ENCODE assay signal across 9 mouse cellular contexts in genomic region chr1:178527547-178528361, GRCm38 (mm10). TPM values are rescaled to one million over a fixed set of nuclear protein-coding genes. Genes with fewer than 3 reads are reported as not detected.
DNase-seq lines count a peak whose midpoint lies in the region; ATAC-seq lines count a peak whose summit lies in the region.
"Had no signal": no experiment of that assay in that cellular context is flagged by ENCODE, and none has a peak within 500 bp of the region (broad histone marks: within the 10 kb centered on the region; RNA-seq: fewer than 3 reads in every experiment).

No protein-coding gene starts in this region.

- H3K27me3 ChIP-seq in embryonic facial prominence, embryonic 10.5 days (replicated peaks; ENCODE audit: low read depth, poor library complexity, severe bottlenecking) = peaks cover 50% of the 10 kb centered on the region
- H3K27me3 ChIP-seq in limb, embryonic 11.5 days (ENCODE audit: control insufficient read depth, insufficient read depth, low read length) = no peaks in the 10 kb centered on the region
- peaks cover 46% of the 10 kb centered on the region for H3K27me3 ChIP-seq in midbrain, embryonic 12.5 days
- H3K27me3 ChIP-seq in stomach, embryonic 14.5 days (ENCODE audit: control insufficient read depth, insufficient read depth, low read length) = no peaks in the 10 kb centered on the region

- peak overlapping the region; percentile 77 for H3K4me3 ChIP-seq in embryonic facial prominence, embryonic 10.5 days
- peak overlapping the region; percentile 71 for H3K4me3 ChIP-seq in limb, embryonic 11.5 days (ENCODE audit: low read depth, low read length)
- H3K4me3 ChIP-seq in midbrain, embryonic 12.5 days = peak overlapping the region; percentile 65
- peak overlapping the region; percentile 67 for H3K4me3 ChIP-seq in stomach, embryonic 14.5 days (ENCODE audit: low read depth, low read length)

- peak; percentile 94 for DNase-seq in heart, adult 11 months
- no peak for DNase-seq in heart, postnatal 25 days (ENCODE audit: low spot score)
- peak; percentile 72 for DNase-seq in embryonic facial prominence, embryonic 10.5 days (ENCODE audit: low spot score)
- DNase-seq in kidney, adult 11 months = peak; percentile 35
- no peak for DNase-seq in limb, embryonic 11.5 days (ENCODE audit: low spot score)

- ATAC-seq in granulocyte monocyte progenitor cell, adult 5-6 weeks (replicated peaks; ENCODE audit: poor library complexity, severe bottlenecking) = peak; percentile 16
- ATAC-seq in limb, embryonic 11.5 days (ENCODE audit: insufficient number of reproducible peaks, low FRiP score, low TSS enrichment, low read depth) = peak; percentile 23
- ATAC-seq in midbrain, embryonic 12.5 days (ENCODE audit: low FRiP score, low read depth) = peak; percentile 31; the same call in 1 of the 2 replicates
- 0 out of 2 replicates have a peak, but pooled peaks have one; percentile 5 for ATAC-seq in stomach, embryonic 14.5 days (ENCODE audit: insufficient number of reproducible peaks, insufficient read depth, low FRiP score, low read depth)

- WGBS in embryonic facial prominence, embryonic 10.5 days = under 1% methylated on average over 59 of the region's 59 CpGs
- under 1% methylated on average over 52 of the region's 59 CpGs for WGBS in limb, embryonic 11.5 days
- WGBS in midbrain, embryonic 12.5 days = under 1% methylated on average over 59 of the region's 59 CpGs
- under 1% methylated on average over 56 of the region's 59 CpGs for WGBS in stomach, embryonic 14.5 days

- no peaks in the 10 kb centered on the region; the same call in 1 of the 2 replicates for H3K9me3 ChIP-seq in embryonic facial prominence, embryonic 10.5 days
- H3K9me3 ChIP-seq in limb, embryonic 11.5 days (ENCODE audit: control insufficient read depth, low read length) = no peaks in the 10 kb centered on the region
- H3K9me3 ChIP-seq in midbrain, embryonic 12.5 days = no peaks in the 10 kb centered on the region
- no peaks in the 10 kb centered on the region for H3K9me3 ChIP-seq in stomach, embryonic 14.5 days (ENCODE audit: control insufficient read depth, low read depth, low read length)

- intact Hi-C loops in heart, postnatal 25 days (cut with DNase I) = loop anchor here (1.0 to 2.0 kb wide), 3 partner anchors 433 to 705 kb away; no protein-coding TSS in a partner anchor

- H3K27ac ChIP-seq in embryonic facial prominence, embryonic 10.5 days (replicated peaks) = peak overlapping the region; percentile 85
- H3K27ac ChIP-seq in limb, embryonic 11.5 days (replicated peaks; ENCODE audit: low read depth, low read length) = peak overlapping the region; percentile 97
- H3K27ac ChIP-seq in midbrain, embryonic 12.5 days (replicated peaks) = peak overlapping the region; percentile 80
- peak overlapping the region; percentile 74; the same call in 1 of the 2 replicates for H3K27ac ChIP-seq in stomach, embryonic 14.5 days (ENCODE audit: low read length)
- H3K27ac ChIP-seq: macrophage had no signal

- peak overlapping the region; percentile 100 for H3K4me2 ChIP-seq in limb, embryonic 11.5 days (ENCODE audit: low read depth, severe bottlenecking)
- peak overlapping the region; percentile 99 for H3K4me2 ChIP-seq in midbrain, embryonic 12.5 days (replicated peaks)
- H3K4me2 ChIP-seq in stomach, embryonic 14.5 days (replicated peaks; ENCODE audit: low read depth, low read length) = peak overlapping the region; percentile 100

- peak overlapping the region; percentile 81 for H3K9ac ChIP-seq in limb, embryonic 11.5 days (ENCODE audit: low read length)
- peak overlapping the region; percentile 73 for H3K9ac ChIP-seq in midbrain, embryonic 12.5 days (replicated peaks)
- H3K9ac ChIP-seq in stomach, embryonic 14.5 days (replicated peaks; ENCODE audit: low read depth, low read length) = peak overlapping the region; percentile 55

- H3K4me1 ChIP-seq in embryonic facial prominence, embryonic 10.5 days = peaks cover 63% of the 10 kb centered on the region
- H3K4me1 ChIP-seq in limb, embryonic 11.5 days (ENCODE audit: control insufficient read depth, insufficient read depth, low read length) = peaks cover 24% of the 10 kb centered on the region
- peaks cover 31% of the 10 kb centered on the region for H3K4me1 ChIP-seq in midbrain, embryonic 12.5 days
- H3K4me1 ChIP-seq in stomach, embryonic 14.5 days (ENCODE audit: control insufficient read depth, insufficient read depth, low read length) = peaks cover 17% of the 10 kb centered on the region

- H3K36me3 ChIP-seq in embryonic facial prominence, embryonic 10.5 days (replicated peaks) = no peaks in the 10 kb centered on the region
- no peaks in the 10 kb centered on the region for H3K36me3 ChIP-seq in limb, embryonic 11.5 days (ENCODE audit: control insufficient read depth, insufficient read depth, low read length)
- no peaks in the 10 kb centered on the region for H3K36me3 ChIP-seq in midbrain, embryonic 12.5 days
- no peaks in the 10 kb centered on the region for H3K36me3 ChIP-seq in stomach, embryonic 14.5 days (ENCODE audit: control insufficient read depth, insufficient read depth, low read length)

RNA-seq across cellular contexts. Expression of gene Kif26b, which starts 1.2 kb away (rescaled TPM):
- total RNA-seq in heart, postnatal 25 days (2021) = 1 to 10 TPM; 4.2 to 4.4 TPM
- 9.0 and 10.2 TPM in 2 replicates for polyA plus RNA-seq in embryonic facial prominence, embryonic 10.5 days (2016; fragmentation: Nextera tagmentation; extraction: Ambion mirVana)
- total RNA-seq in granulocyte monocyte progenitor cell, adult 5-6 weeks (2014; fragmentation: Nextera tagmentation) = 0.04 and 0.21 TPM in 2 replicates
- under 0.01 and 0.21 TPM in 2 replicates for total RNA-seq in granulocyte monocyte progenitor cell, adult 5-6 weeks (2017)
- polyA plus RNA-seq in limb, embryonic 11.5 days (2014; fragmentation: Nextera tagmentation; extraction: Ambion mirVana) = 23.7 and 29.7 TPM in 2 replicates
- polyA plus RNA-seq in midbrain, embryonic 12.5 days (2016; fragmentation: Nextera tagmentation; extraction: Ambion mirVana) = 7.5 and 8.8 TPM in 2 replicates
- 7.6 and 8.1 TPM in 2 replicates for polyA plus RNA-seq in stomach, embryonic 14.5 days (2014; fragmentation: Nextera tagmentation; extraction: Ambion mirVana)
- polyA plus RNA-seq: macrophage had no signal

Comparison
In these comparisons a context has a peak if more than half of its experiments do, and no peak if none do; other contexts are left out.
1. DNase-seq: peak in heart, adult 11 months (single experiment), embryonic facial prominence, embryonic 10.5 days (single experiment) and kidney, adult 11 months (single experiment); none in heart, postnatal 25 days (single experiment) and limb, embryonic 11.5 days (single experiment).
2. Peak in every context shown above with its lines, with median percentiles within 50 percentile points of each other: H3K27ac ChIP-seq, H3K4me3 ChIP-seq, ATAC-seq, H3K4me2 ChIP-seq and H3K9ac ChIP-seq.